Comparison of ENCODE assay signal across 15 mouse cellular contexts in the genomic region with DNA sequence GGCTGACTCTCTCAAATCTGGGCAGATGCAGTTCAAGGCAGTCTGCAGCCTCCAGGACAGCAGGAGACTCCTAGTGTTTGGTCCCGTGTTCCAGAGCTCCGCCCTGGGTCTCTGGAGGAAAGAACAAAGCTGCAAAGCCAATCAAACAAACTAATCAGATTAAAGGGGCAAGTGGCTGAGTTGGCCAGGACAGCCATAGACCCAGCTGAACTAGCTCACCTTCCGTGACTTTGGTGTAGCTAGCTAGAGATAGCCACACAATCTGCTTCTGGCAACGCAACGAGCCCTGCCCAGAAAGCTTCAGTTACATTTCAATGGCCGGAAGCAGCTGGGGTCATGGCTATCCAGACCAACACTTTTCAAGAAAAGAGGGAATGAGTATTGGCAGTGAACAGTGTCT. TPM values are rescaled to one million over a fixed set of nuclear protein-coding genes. Genes with fewer than 3 reads are reported as not detected.
DNase-seq lines count a peak whose midpoint lies in the region; ATAC-seq and TF ChIP-seq lines count a peak whose summit lies in the region.
"Had no signal": no experiment of that assay in that cellular context is flagged by ENCODE, and none has a peak within 500 bp of the region (broad histone marks: within the 10 kb centered on the region; RNA-seq: fewer than 3 reads in every experiment).

No protein-coding gene starts in this region.

- H3K9ac ChIP-seq in kidney, embryonic 14.5 days (ENCODE audit: low read depth, low read length), result no peak overlapping the region
- H3K9ac ChIP-seq in stomach, postnatal 0 days (ENCODE audit: low read length), result no peak overlapping the region
- H3K9ac ChIP-seq: heart, embryonic 13.5 days; limb, embryonic 12.5 days; liver, postnatal 0 days had no signal

- peak; percentile 3 to 4 for DNase-seq in cerebellum, postnatal 10 days
- no peak for DNase-seq in cerebellum, adult 11-12 months
- peak; percentile 24 for DNase-seq in kidney, postnatal 10 days
- peak; percentile 33 for DNase-seq in thymus, postnatal 4 days
- no peak for DNase-seq in thymus, postnatal 14 days
- peak; percentile 35 for DNase-seq in stomach, postnatal 0 days (ENCODE audit: low spot score)
- DNase-seq in gastrocnemius, postnatal 14 days, result no peak
- DNase-seq: adrenal gland, postnatal 25 days; liver, postnatal 0 days; right cerebral cortex, postnatal 4 days had no signal

- ATAC-seq in kidney, embryonic 14.5 days (ENCODE audit: low FRiP score, low TSS enrichment), result no peak
- peak; percentile 67 for ATAC-seq in stomach, postnatal 0 days (ENCODE audit: low FRiP score, low TSS enrichment)
- ATAC-seq: intestine, embryonic 16.5 days; liver, postnatal 0 days had no signal

- intact Hi-C loops in gastrocnemius, postnatal 14 days (cut with DNase I; ENCODE audit: low total_unique reads), result no loop called here

- H3K4me2 ChIP-seq in kidney, embryonic 14.5 days (replicated peaks; ENCODE audit: low read depth, low read length), result no peak overlapping the region
- H3K4me2 ChIP-seq in stomach, postnatal 0 days (replicated peaks; ENCODE audit: low read depth), result no peak overlapping the region
- H3K4me2 ChIP-seq: heart, embryonic 13.5 days; limb, embryonic 12.5 days had no signal

- no peaks in the 10 kb centered on the region for H3K9me3 ChIP-seq in kidney, embryonic 14.5 days (ENCODE audit: control insufficient read depth, low read length)
- H3K9me3 ChIP-seq in stomach, postnatal 0 days (ENCODE audit: control insufficient read depth, low read length), result no peaks in the 10 kb centered on the region
- H3K9me3 ChIP-seq: heart, embryonic 13.5 days; limb, embryonic 12.5 days had no signal

- no peak for TF ChIP-seq EP300 in stomach, postnatal 0 days (optimal IDR thresholded peaks at IDR 0.05)

- no peaks in the 10 kb centered on the region for H3K27me3 ChIP-seq in kidney, embryonic 14.5 days (ENCODE audit: control insufficient read depth, insufficient read depth, low read length)
- no peaks in the 10 kb centered on the region for H3K27me3 ChIP-seq in stomach, postnatal 0 days (ENCODE audit: control insufficient read depth, insufficient read depth, low read length)
- H3K27me3 ChIP-seq: heart, embryonic 13.5 days; limb, embryonic 12.5 days had no signal

- no peaks in the 10 kb centered on the region for H3K36me3 ChIP-seq in kidney, embryonic 14.5 days (ENCODE audit: control insufficient read depth, insufficient read depth, low read length)
- H3K36me3 ChIP-seq in stomach, postnatal 0 days (ENCODE audit: control insufficient read depth, insufficient read depth, low read length), result no peaks in the 10 kb centered on the region
- H3K36me3 ChIP-seq: limb, embryonic 12.5 days had no signal

- no peak for TF ChIP-seq CTCF in stomach, postnatal 0 days (IDR thresholded peaks at IDR 0.05; ENCODE audit: low read depth)

- WGBS in kidney, embryonic 14.5 days, result 54% methylated on average over 6 of the region's 6 CpGs
- 39% methylated on average over 6 of the region's 6 CpGs for WGBS in stomach, postnatal 0 days

- H3K4me1 ChIP-seq in kidney, embryonic 14.5 days (ENCODE audit: control insufficient read depth, insufficient read depth, low read length), result no peaks in the 10 kb centered on the region
- H3K4me1 ChIP-seq in stomach, postnatal 0 days (replicated peaks; ENCODE audit: control insufficient read depth, insufficient read depth), result no peaks in the 10 kb centered on the region; the same call in 1 of the 2 replicates
- H3K4me1 ChIP-seq: limb, embryonic 12.5 days had no signal

- no peak overlapping the region for H3K27ac ChIP-seq in kidney, embryonic 14.5 days (ENCODE audit: low read depth, low read length)
- H3K27ac ChIP-seq in stomach, postnatal 0 days (replicated peaks), result no peak overlapping the region
- H3K27ac ChIP-seq: heart, embryonic 13.5 days; limb, embryonic 12.5 days had no signal

- H3K4me3 ChIP-seq in kidney, embryonic 14.5 days (ENCODE audit: low read length), result no peak overlapping the region
- H3K4me3 ChIP-seq in stomach, postnatal 0 days (ENCODE audit: low read depth, low read length), result no peak overlapping the region
- H3K4me3 ChIP-seq: heart, embryonic 13.5 days; limb, embryonic 12.5 days had no signal

RNA-seq across cellular contexts. Expression of gene 4930452B06Rik, which starts 44.9 kb away (rescaled TPM):
- polyA plus RNA-seq in kidney, embryonic 14.5 days (2014; fragmentation: Nextera tagmentation; extraction: Ambion mirVana), result 8.6 and 11.8 TPM in 2 replicates
- 5.0 and 5.8 TPM in 2 replicates for polyA plus RNA-seq in stomach, postnatal 0 days (2015; fragmentation: Nextera tagmentation; extraction: Ambion mirVana)
- total RNA-seq in gastrocnemius, postnatal 14 days (2021), result under 1 TPM; 0.55 to 0.62 TPM
- total RNA-seq: megakaryocyte-erythroid progenitor cell, adult 5-6 weeks had no signal

Comparison
In these comparisons a context has a peak if more than half of its experiments do, and no peak if none do; other contexts are left out.
1. DNase-seq: peak in cerebellum, postnatal 10 days (2 of 2), kidney, postnatal 10 days (single experiment), thymus, postnatal 4 days (single experiment) and stomach, postnatal 0 days (single experiment); none in cerebellum, adult 11-12 months (single experiment), thymus, postnatal 14 days (single experiment) and gastrocnemius, postnatal 14 days (single experiment).